Mouse (Mus musculus): Measurements from ENCODE around the gene Tmem100.

The Tmem100 gene

DNA sequence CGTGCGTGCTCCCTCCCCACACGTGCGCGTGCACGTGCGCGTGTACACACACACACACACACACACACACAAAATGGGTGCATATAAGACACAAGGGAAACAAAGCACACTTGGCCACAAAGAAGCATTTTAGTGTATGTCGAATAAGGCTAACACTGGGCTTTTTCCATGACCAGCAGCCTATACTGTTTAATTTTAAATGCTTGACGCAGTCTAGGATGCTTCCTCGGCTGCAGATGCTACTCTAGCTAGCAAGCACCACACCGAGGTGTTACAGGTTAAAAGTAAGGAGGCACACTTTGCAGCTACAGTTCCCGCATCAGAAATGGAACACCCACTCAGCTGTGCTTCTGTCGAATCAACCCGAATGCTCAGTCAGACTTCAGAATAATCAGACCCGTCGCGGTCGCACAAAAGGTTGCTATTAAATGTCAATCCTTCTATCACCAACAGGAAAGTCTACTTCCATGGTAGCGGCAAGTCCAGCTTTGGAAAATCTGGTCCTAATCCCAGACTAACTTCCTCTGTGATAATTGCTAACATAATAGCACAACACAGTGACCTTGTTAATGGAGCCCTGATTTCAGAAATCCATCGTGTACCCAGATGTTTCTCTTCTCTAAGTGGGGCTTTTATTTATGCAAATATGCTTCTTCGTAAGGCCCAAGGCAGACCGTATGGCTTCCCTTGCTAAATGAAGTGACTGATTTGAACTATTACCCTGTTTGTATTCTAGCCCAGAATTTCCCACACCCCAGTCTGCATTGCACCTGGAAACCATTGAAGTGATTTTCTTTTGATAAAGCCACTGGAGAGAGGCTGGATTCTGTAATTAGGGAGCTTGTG, 36.5 kb downstream of the Tmem100 start:
- DNase-seq, result no peak

DNA sequence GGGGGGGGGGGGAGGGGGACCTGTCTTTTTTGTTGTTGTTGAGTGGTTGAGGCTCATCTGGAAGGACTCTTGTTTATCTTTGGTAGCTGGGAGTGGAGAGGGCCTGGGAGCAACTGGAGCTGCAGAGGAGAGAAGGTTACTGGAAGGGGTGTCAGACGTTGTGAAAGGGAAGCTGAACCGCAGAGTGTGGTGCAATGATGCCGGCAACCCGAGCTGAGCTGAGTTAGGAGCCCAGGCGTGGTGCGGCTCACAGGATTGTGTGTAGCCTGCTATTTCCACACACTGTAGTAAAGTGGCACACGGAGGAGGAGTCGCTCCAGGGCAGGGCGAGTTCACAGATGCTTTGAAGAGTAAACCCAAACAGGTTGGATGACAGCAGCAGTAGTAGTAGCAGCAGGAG, 41.6 kb downstream of the Tmem100 start:
- no peak for DNase-seq

DNA sequence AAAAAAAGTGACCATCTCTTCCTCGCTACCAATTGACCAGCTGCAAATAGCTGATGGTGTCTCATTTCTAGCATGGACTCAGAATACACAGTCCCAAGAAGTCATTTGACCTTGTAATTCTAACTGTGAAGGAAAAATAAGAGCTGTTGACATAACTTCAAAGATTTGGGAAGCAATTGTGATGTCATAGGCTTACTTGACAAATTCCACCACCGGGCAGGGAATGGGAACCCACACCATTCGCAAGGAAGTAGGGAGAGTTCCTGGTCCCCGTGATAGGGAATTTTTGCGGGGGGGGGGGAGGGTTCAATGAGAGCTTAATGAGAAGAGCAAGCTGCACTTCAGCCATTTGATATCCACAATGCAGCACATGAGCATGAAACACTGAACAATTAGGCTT, 43.1 kb downstream of the Tmem100 start:
- DNase-seq, result no peak

GRCm38 (mm10) chr11:90076666-90077065, 46.5 kb downstream of the Tmem100 start:
- DNase-seq, result no peak

DNA sequence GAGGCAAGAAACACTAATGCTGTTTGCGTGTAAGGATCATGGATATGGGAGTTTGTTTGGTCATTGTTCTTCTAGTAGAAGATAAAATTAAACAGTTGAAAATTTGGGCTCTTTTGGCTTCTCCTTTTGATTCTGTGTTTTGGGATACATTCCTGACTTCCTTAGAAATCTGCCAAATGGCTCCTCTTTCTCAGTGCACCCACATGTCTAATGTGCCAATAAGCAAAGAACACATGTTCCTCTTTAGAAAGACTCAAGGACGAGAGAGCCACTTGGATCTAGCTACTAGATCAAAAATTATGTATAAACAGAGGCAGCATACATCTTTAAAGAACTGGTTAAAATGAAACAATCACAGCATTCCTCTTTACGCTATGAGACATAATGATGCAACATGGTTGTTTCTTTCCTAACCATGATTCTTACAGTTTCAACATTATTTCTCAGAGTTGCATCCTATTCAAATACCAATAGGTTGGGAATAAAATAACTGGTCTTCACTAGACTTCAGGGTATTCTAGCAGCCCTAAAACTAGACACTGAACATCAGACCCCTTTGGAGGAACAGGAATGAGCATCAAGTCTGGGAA, 50.6 kb downstream of the Tmem100 start:
- no peak for DNase-seq

GRCm38 (mm10) chr11:90081820-90082596, 51.9 kb downstream of the Tmem100 start:
- DNase-seq, result no peak

GRCm38 (mm10) chr11:90083042-90083441, 52.9 kb downstream of the Tmem100 start:
- DNase-seq, result no peak

DNA sequence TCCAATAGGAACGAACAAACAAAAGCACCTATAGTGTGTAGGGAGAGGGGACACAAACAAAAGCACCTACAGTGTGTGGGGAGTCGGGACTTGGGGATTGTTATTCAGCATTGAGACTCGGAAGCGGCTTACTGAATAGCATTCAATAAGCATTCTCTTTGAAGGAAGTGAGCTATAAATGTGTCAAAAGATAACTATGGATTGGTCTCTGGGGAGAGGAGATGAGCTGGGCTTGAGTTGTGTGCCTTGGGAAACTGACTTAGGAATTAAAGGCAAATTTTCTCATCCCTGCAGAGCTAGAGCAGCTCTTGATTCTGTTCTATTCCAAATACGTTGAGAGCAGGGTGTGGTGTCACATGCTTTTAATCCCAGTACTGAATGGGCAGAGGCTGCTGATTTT, 54.0 kb downstream of the Tmem100 start:
- DNase-seq, result peak in 1 of 2 experiments; percentile 44
